Mouse (Mus musculus): ENCODE results near the gene Aven.
A peak's percentile ranks its signal among the peaks of the same experiment; 100 is the strongest.
"Not testable (repeated sequence)": the region's sequence is repeated elsewhere in the genome, so short reads cannot be mapped to it uniquely, and the experiment has no call there.

Aven gene

GRCm38 (mm10) chr2:112492856-112493538, at the start of gene Aven:
Aven (plus strand) TSS chr2:112492964.
- peak; percentile 87 for DNase-seq (ENCODE audit: low read depth, low spot score)

- DNase-seq (ENCODE audit: low read depth, low spot score): no peak
These were observed 49.3 kb upstream of the Aven start for GRCm38 (mm10) chr2:112443491-112443890.

- DNase-seq (ENCODE audit: low read depth, low spot score): no peak
These were observed 47.3 kb upstream of the Aven start for GRCm38 (mm10) chr2:112445511-112445910.

GRCm38 (mm10) chr2:112448046-112448445, 44.7 kb upstream of the Aven start:
- not testable (repeated sequence) for DNase-seq (ENCODE audit: low read depth, low spot score)

- DNase-seq (ENCODE audit: low read depth, low spot score): peak; percentile 7
These were observed 44.2 kb upstream of the Aven start for GRCm38 (mm10) chr2:112448510-112449059.

- DNase-seq (ENCODE audit: low read depth, low spot score): peak; percentile 18
These were observed 43.0 kb upstream of the Aven start for GRCm38 (mm10) chr2:112449597-112450296.

- not testable (repeated sequence) for DNase-seq (ENCODE audit: low read depth, low spot score)
These were observed 40.3 kb upstream of the Aven start for GRCm38 (mm10) chr2:112452513-112452912.

- no peak for DNase-seq (ENCODE audit: low read depth, low spot score)
These were observed 38.5 kb upstream of the Aven start for GRCm38 (mm10) chr2:112454125-112454861.

GRCm38 (mm10) chr2:112454862-112455564, 37.8 kb upstream of the Aven start, which contains the start of gene Emc7:
Emc7 (plus strand) TSS chr2:112454997.
- peak; percentile 97 for DNase-seq (ENCODE audit: low read depth, low spot score)

GRCm38 (mm10) chr2:112460557-112460956, 32.2 kb upstream of the Aven start:
- no peak for DNase-seq (ENCODE audit: low read depth, low spot score)

GRCm38 (mm10) chr2:112469542-112469941, 23.2 kb upstream of the Aven start:
- no peak for DNase-seq (ENCODE audit: low read depth, low spot score)

GRCm38 (mm10) chr2:112470961-112471381, 21.8 kb upstream of the Aven start:
- DNase-seq (ENCODE audit: low read depth, low spot score): no peak

GRCm38 (mm10) chr2:112472076-112472475, 20.7 kb upstream of the Aven start:
- DNase-seq (ENCODE audit: low read depth, low spot score): no peak

- no peak for DNase-seq (ENCODE audit: low read depth, low spot score)
These were observed 17.6 kb upstream of the Aven start for GRCm38 (mm10) chr2:112474997-112475724.

GRCm38 (mm10) chr2:112476554-112476953, 16.2 kb upstream of the Aven start:
- no peak for DNase-seq (ENCODE audit: low read depth, low spot score)

- DNase-seq (ENCODE audit: low read depth, low spot score): no peak
These were observed 12.1 kb upstream of the Aven start, which contains the start of gene Chrm5 for GRCm38 (mm10) chr2:112480669-112481068. Chrm5 (minus strand) TSS chr2:112480769.

GRCm38 (mm10) chr2:112481564-112481963, 11.2 kb upstream of the Aven start:
- peak; percentile 62 for DNase-seq (ENCODE audit: low read depth, low spot score)

- DNase-seq (ENCODE audit: low read depth, low spot score): no peak
These were observed 10.0 kb upstream of the Aven start for GRCm38 (mm10) chr2:112482533-112483333.

- DNase-seq (ENCODE audit: low read depth, low spot score): no peak
These were observed 9.5 kb upstream of the Aven start for GRCm38 (mm10) chr2:112483334-112483651.

GRCm38 (mm10) chr2:112484886-112485285, 7.9 kb upstream of the Aven start:
- DNase-seq (ENCODE audit: low read depth, low spot score): peak; percentile 51
